Mouse (Mus musculus) heart, postnatal 0 days (tissue): ENCODE measurements at regions not wholly inside any gene's neighbourhood (a gene's known extent, or its start where the extent isn't known, plus 50 kb on each side); places are given as distances from the start of the nearest gene placed in this dataset.

ENCODE experiments used
- ATAC-seq: fragments of 200-750 bp; cut with Nextera tagmentation; 2 replicates; pipeline ENCODE4 v1.8.0; 2017; ENCODE audit warnings: low read depth, moderate number of reproducible peaks, moderate library complexity; ENCODE audit not compliant: insufficient read depth
- DNase-seq: peaks from one replicate; pipeline ENCODE4 v3.0.0-alpha.2; 2016; ENCODE audit warnings: low spot score
- H3K27ac ChIP-seq: fragments of 300-500 bp; sonication (generic); 2 replicates; pipeline ENCODE4 v1.5.1; 2014; ENCODE audit warnings: low read depth, mild to moderate bottlenecking
- H3K27me3 ChIP-seq: fragments of 300-500 bp; sonication (generic); 2 replicates; pipeline ENCODE4 v1.6.1; 2014; ENCODE audit warnings: low read length, mixed read lengths; ENCODE audit not compliant: control insufficient read depth, insufficient read depth
- H3K36me3 ChIP-seq: fragments of 300-500 bp; sonication (generic); replicated peaks from 2 replicates; pipeline ENCODE4 v1.6.1; 2014; ENCODE audit warnings: low read length, mixed read lengths; ENCODE audit not compliant: control insufficient read depth, insufficient read depth
- H3K4me1 ChIP-seq: fragments of 300-500 bp; sonication (generic); 2 replicates; pipeline ENCODE4 v1.6.1; 2014; ENCODE audit warnings: antibody characterized with exemption; ENCODE audit not compliant: control insufficient read depth, insufficient read depth
- H3K4me2 ChIP-seq: fragments of 300-500 bp; sonication (generic); 2 replicates; pipeline ENCODE4 v1.6.1; 2014; ENCODE audit warnings: low read depth, mild to moderate bottlenecking, low read length, moderate library complexity
- H3K4me3 ChIP-seq: fragments of 300-500 bp; sonication (generic); 2 replicates; pipeline ENCODE4 v1.5.1; 2014; ENCODE audit warnings: low read depth, low read length
- H3K9ac ChIP-seq: fragments of 300-500 bp; sonication (generic); replicated peaks from 2 replicates; pipeline ENCODE4 v1.6.1; 2014; ENCODE audit warnings: low read depth, low read length, mixed read lengths
- H3K9me3 ChIP-seq: fragments of 300-500 bp; sonication (generic); replicated peaks from 2 replicates; pipeline ENCODE4 v1.6.1; 2016; ENCODE audit warnings: low read length; ENCODE audit not compliant: control insufficient read depth
- CTCF ChIP-seq: IDR thresholded peaks from 2 replicates; pipeline ENCODE4 v1.5.1; 2016; ENCODE audit warnings: antibody characterized with exemption, control low read depth, low read depth
- EP300 ChIP-seq: IDR thresholded peaks from 2 replicates; pipeline ENCODE4 v1.6.1; 2016; ENCODE audit warnings: antibody characterized with exemption, low read depth
- WGBS: fragments of 180-500 bp; shearing (Covaris S2); extraction: QIAGEN DNeasy Blood & Tissue Kit; methylation state at CpG from one replicate; pipeline ENCODE4 v1.1.7; 2014; 5-methylcytosine and 5-hydroxymethylcytosine counted together

GRCm38 (mm10) chr2:101433141-101433895, 191.2 kb upstream of the Rag2 start:
- 69% methylated on average over 8 of the region's 8 CpGs for WGBS
- H3K27me3 ChIP-seq, result no peaks in the 10 kb centered on the region
- TF ChIP-seq EP300, result no peak
- TF ChIP-seq CTCF, result no peak
- DNase-seq (no peak), ATAC-seq (no peak)
- H3K4me2 ChIP-seq, result no peak overlapping the region
- no peak overlapping the region for H3K27ac ChIP-seq
- no peaks in the 10 kb centered on the region for H3K36me3 ChIP-seq
- H3K4me1 ChIP-seq, result no peaks in the 10 kb centered on the region
- H3K4me3 ChIP-seq, result no peak overlapping the region
- H3K9ac ChIP-seq, result no peak overlapping the region
- no peaks in the 10 kb centered on the region for H3K9me3 ChIP-seq

GRCm38 (mm10) chr2:101440231-101440630, 184.3 kb upstream of the Rag2 start:
- 50% methylated on average over 5 of the region's 5 CpGs for WGBS
- no peak overlapping the region for H3K4me2 ChIP-seq
- no peak for ATAC-seq

GRCm38 (mm10) chr2:101441081-101441630, 183.4 kb upstream of the Rag2 start:
- Histone ChIP-seq H3K36me3 (no peaks in the 10 kb centered on the region), H3K9me3 (no peaks in the 10 kb centered on the region), H3K4me1 (no peaks in the 10 kb centered on the region), H3K27ac (no peak overlapping the region), H3K27me3 (no peaks in the 10 kb centered on the region), H3K4me2 (no peak overlapping the region), H3K4me3 (no peak overlapping the region), H3K9ac (no peak overlapping the region)
- ATAC-seq, result no peak
- DNase-seq, result no peak
- TF ChIP-seq EP300, result no peak
- TF ChIP-seq CTCF, result no peak
- WGBS, result 84% methylated on average over 5 of the region's 5 CpGs

More at GRCm38 (mm10) chr2:101440231-101440630, 184.3 kb upstream of the Rag2 start:
- H3K27me3 ChIP-seq, result no peaks in the 10 kb centered on the region
- DNase-seq, result no peak
- no peak overlapping the region for H3K27ac ChIP-seq
- no peaks in the 10 kb centered on the region for H3K9me3 ChIP-seq
- H3K4me3 ChIP-seq, result no peak overlapping the region
- no peak overlapping the region for H3K9ac ChIP-seq
- H3K4me1 ChIP-seq, result no peaks in the 10 kb centered on the region
- TF ChIP-seq EP300, result no peak
- TF ChIP-seq CTCF, result no peak
- H3K36me3 ChIP-seq, result no peaks in the 10 kb centered on the region

- Histone ChIP-seq H3K27me3 (no peaks in the 10 kb centered on the region), H3K4me2 (no peak overlapping the region), H3K9ac (no peak overlapping the region), H3K36me3 (no peaks in the 10 kb centered on the region), H3K27ac (no peak overlapping the region), H3K9me3 (no peaks in the 10 kb centered on the region), H3K4me1 (no peaks in the 10 kb centered on the region), H3K4me3 (no peak overlapping the region)
- no peak for DNase-seq
- no peak for ATAC-seq
- 51% methylated on average over 5 of the region's 5 CpGs for WGBS
- TF ChIP-seq EP300, result no peak
- TF ChIP-seq CTCF, result no peak
These were observed 168.9 kb upstream of the Rag2 start for GRCm38 (mm10) chr2:101455591-101455990.

GRCm38 (mm10) chr2:101458959-101459358, 165.6 kb upstream of the Rag2 start:
- Histone ChIP-seq H3K27me3 (no peaks in the 10 kb centered on the region), H3K9ac (no peak overlapping the region), H3K4me2 (no peak overlapping the region), H3K36me3 (no peaks in the 10 kb centered on the region), H3K9me3 (no peaks in the 10 kb centered on the region), H3K4me3 (no peak overlapping the region), H3K4me1 (no peaks in the 10 kb centered on the region), H3K27ac (no peak overlapping the region)
- DNase-seq (no peak), ATAC-seq (no peak)
- WGBS, result 80% methylated on average over 1 of the region's 1 CpGs
- TF ChIP-seq EP300, result no peak
- TF ChIP-seq CTCF, result no peak

GRCm38 (mm10) chr2:101462450-101462849, 162.1 kb upstream of the Rag2 start:
- no peak overlapping the region for H3K4me2 ChIP-seq
- TF ChIP-seq EP300 (no peak), CTCF (no peak)
- WGBS, result 81% methylated on average over 1 of the region's 1 CpGs

More at GRCm38 (mm10) chr2:101462450-101462849, 162.1 kb upstream of the Rag2 start:
- Histone ChIP-seq H3K9ac (no peak overlapping the region), H3K4me3 (no peak overlapping the region), H3K4me1 (no peaks in the 10 kb centered on the region), H3K36me3 (no peaks in the 10 kb centered on the region), H3K9me3 (no peaks in the 10 kb centered on the region), H3K27ac (no peak overlapping the region), H3K27me3 (no peaks in the 10 kb centered on the region)
- DNase-seq (no peak), ATAC-seq (no peak)
